Mouse (Mus musculus) hematopoietic stem cell, adult 5-6 weeks (primary cell): ENCODE measurements around the gene Ralgps1. TPM values are rescaled to one million over a fixed set of nuclear protein-coding genes. Genes with fewer than 3 reads are reported as not detected.

Experiments
- ATAC-seq, 2 experiments: fragments of 125-278 bp in 1 of 2; replicated peaks in 1 of 2; 2 replicates each; pipeline ENCODE4 v1.8.0; 2016 to 2017; ENCODE audit warnings: inconsistent platforms in 2 of 2, mild to moderate bottlenecking in 2 of 2, moderate number of reproducible peaks in 2 of 2, low read depth in 1 of 2, moderate TSS enrichment in 1 of 2; ENCODE audit not compliant: low FRiP score in 2 of 2, poor library complexity in 2 of 2, severe bottlenecking in 2 of 2, insufficient read depth in 1 of 2, low TSS enrichment in 1 of 2
- total RNA-seq: library from RNA; stranded (forward); fragments of 172-1452, 232-1000 nt; gene quantifications from 2 replicates; pipeline ENCODE4 v1.2.3, GENCODE M21; 2017

Ralgps1 gene
- total RNA-seq, 1 experiment from 2014 or later = 3.8 TPM

DNA sequence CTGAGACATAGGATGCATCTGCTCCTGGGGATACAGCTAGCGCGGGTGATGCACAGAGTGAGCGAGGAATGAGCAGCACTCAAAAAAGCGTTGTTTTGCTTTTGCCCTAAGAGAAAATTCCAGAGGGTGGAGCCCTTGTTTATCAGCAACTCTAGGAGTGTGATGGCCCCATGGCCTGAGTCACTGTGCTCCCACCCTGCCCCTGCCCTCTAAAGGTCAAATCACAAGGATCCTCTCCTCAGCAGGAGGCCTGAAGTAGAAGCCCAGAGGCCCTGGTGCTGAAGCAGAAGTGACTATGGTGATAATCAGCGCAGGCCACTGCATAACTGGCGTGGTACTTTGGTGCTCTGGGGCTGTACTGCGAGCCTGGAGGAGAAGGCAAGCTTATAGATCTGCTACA, 211.7 kb downstream of the Ralgps1 start:
- ATAC-seq = no peak

DNA sequence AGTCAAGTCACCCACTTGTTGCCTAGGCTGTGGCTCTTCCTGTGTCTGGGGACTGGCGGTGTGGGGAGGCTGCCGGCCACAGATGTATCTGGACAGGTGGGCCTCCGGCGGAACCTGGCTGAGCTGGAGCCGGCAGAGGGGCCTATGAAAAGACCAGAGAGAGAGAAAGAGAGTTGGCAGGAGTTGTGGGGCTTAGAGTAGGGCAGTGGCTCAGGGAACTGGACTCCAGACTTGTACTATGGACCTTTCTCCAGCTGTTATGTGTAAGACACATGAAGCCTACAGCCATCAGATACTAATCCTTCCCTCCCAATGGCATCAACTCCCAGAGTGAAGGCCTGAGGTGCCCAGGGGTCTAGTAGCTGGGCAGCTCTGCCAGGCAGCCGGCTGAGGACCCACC, 212.4 kb downstream of the Ralgps1 start:
- no peak for ATAC-seq

DNA sequence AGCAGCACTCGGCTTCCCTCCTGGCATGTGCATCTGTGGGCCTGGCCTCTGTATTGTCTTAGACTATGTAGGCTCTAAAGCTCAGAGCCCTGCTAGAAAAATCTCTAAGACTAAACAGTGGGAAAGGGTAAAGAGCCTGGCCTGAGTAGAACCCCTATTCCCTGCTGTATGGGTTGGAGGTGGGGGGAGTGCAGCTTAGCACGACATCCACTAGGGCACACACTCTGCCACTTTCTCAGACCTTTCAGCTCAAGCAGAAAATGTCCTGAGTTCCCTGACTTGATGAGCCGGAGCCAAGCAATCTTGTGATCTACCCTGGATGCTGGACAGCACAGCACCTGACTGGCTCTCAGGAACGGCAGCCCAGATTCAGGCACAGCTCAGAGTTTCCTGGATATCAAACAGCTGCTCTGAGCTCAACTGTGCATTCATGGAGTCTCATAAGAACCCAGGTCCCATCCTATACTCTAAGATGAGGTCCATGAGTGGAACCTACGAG, 215.0 kb downstream of the Ralgps1 start:
- no peak for ATAC-seq

DNA sequence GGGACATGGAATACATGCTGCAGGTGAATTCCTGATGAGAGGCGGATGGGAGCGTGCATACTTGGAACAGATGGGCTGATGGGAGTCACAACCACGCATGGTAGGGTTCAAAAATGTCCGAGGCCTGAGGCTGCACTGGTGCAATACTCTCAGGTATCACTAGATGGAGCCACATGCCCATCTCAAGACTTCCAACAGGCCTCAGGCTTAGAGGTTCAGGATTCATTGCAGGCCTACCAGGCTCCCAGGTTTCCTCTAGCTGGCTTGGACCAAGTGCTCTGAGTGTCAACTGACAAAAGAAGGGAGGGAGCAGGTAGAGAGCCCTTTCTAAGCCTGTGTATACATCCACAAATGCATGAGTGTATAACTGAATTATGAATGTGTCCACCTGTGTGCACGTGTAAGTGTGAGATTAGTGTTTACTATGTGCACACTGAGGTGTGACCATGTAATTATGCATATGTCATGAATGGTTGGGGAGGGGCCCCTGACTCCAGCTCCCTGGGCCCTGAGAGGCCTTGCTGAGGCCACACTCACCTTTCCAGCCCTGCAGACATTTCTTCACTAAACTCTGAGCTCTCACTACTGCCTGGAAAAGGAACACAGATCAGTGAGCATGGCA, 216.4 kb downstream of the Ralgps1 start:
- peak; percentile 67 to 74 for ATAC-seq

DNA sequence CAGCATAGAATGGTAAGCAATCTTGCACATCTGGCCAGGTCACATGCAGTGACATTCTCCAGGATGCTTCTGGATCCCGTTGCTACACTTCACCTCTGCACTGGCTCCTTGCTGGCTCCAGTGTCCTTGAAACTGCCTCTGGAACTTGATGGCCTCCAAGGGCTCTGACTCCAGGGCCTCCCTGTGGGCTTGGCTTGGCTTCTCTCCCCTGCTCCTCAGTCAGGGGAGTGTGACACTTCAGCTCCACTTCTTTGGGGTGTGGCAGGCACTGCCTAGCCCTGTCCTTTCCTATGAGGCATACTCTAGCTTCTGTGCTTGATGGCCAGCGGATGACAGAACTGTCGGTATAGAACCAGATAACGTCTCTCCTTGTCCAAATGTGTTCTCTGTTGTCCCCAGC, 224.3 kb downstream of the Ralgps1 start:
- no peak for ATAC-seq

DNA sequence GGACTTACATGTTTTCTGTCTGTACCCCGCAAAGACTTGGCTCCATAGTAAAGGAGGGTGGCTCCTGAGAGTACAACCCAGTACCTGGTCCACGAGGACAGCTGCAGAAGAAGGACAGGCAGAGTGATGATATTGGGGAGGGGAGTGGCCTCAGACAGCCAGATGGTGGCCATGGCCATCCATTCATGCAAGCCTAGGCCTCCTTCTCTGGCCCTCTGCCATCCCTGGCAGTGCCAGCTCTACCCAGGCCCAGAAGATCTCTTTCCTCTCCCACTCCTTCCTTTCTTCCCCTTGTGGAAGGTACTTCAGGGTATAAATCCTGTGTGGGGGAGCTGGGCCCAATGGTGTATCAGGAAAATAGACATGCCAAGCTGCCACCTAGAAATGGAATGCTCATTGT, 228.0 kb downstream of the Ralgps1 start:
- no peak for ATAC-seq

DNA sequence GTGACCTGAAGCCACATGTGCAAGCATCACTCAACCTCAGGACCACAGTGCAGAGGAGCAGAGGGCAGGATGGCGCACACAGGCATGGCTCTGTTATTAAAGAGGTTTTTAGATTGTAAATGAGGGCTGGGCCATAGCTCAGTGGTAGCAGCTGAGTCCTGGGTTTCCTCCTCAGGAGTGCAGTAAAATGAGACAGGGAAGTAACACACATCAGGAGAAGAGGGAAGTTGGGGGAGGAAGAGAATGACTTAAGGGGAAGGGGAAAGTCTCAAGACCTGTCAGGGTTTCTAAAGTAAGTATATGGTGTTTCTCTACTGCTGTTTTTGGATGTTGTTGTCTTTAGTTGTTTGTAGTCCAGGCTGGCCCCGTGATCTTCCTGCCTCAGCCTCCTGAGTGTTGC, 232.8 kb downstream of the Ralgps1 start:
- ATAC-seq = 0 out of 4 replicates have a peak, but pooled peaks of 1 of the 2 experiments have one; percentile 7

DNA sequence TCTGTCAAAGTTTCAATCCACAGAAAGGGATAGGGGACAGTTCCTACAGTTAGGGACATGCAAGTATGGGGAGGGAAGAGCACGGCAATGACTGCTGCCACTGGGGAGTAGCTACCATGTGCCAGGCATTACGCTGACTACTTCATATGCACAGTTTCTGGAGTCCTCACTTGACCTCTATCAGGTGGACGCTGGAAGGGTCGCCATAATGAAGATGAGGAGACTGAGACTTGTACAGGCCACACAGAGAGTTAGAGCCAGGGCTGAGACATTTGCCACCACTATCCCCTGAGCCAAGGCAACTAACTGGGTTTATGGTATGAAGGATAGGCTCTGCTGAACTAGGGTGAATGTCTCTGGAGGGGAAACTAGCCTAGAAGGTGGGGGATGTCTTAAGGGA, 233.6 kb downstream of the Ralgps1 start:
- no peak for ATAC-seq

DNA sequence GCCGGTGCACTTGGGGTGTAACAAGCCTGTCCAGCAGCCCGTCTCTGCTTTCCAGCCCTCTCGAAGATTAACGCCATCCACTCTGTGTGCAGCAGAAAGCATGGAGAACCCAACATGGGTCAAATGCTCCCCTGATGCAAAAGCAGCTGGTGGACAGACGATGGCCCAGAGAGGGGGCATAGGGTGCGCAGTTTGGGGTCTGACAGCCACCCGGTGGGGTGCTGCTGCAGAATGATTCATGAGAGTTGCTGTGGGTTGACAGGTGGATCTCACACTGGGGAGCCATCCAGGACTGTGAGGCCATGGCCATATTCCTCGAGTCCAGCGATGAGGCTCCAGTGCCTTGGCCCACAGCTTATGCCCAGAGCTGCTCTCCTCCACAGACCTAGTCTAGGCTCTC, 234.0 kb downstream of the Ralgps1 start:
- no peak for ATAC-seq

DNA sequence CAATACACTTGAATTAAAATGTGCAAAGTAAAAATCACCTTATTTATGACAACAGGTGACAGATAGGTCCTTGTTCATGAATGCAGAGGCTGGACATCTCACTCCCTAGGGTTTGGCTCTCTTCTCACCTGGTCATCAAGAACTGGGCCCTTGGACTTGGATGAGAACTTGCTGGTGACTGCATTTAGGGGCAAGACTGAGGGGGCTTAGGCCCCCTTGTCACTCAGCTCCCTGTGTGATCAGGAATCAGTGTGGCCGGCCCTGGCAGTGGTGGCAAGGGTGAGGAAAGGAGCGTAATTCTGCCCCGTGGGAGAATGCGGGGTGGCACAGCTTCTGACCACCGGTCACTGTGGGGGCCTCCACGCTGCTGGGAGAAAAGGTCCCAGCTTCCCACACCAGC, 234.9 kb downstream of the Ralgps1 start:
- no peak for ATAC-seq

DNA sequence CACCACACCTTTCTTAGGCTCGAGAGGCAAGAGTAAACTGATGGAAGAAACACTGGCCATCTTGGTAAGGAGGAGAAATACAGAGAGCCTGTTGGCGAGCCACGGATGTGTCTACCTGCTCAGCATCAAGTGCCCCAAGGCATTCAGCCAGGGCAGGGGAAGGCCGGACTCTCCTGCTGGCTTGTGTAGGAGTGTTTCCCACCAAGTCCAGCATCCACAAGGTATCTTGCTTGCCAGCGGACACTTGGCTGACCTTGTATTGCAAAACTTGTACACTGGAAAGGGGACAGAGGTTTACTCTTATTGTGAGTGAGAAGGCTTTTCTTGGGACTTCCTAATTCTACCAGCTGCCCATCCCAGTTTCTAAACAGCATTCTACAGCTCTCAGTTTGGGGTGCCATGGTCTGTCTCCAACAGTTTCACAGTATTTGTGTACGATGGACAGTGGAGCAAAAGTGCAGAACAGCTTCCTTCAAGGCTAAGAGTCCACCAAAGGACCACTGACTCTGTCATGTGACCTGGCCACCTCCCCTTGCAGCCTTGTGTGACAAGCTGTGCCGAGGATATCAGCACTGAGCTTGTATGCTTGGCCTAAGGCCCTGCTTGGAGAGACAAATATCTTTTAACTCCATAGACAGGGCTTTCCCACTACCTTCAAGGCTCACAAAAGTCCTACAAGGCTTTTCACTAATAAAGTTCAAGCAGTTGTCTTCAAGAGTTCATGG, 236.4 kb downstream of the Ralgps1 start:
- no peak for ATAC-seq

DNA sequence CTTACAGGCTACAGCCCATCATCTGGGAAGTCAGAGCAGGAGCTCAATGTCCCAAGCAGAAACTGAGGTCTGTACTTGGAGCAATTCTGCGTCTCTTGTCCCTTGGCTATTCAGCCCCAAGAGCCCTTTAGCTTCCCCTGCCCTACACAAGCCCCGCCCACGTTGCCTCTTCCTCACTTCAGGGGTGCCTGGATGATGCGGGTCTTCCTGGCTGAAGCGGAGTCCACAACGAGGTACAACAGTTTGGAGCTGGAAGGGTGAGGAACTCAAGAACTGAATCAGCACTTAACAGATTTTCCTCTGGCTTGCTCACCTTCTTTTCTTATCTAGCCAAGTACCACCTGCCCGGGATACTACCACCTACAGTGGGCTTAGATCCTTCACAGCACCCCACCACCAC, 239.0 kb downstream of the Ralgps1 start:
- no peak for ATAC-seq

DNA sequence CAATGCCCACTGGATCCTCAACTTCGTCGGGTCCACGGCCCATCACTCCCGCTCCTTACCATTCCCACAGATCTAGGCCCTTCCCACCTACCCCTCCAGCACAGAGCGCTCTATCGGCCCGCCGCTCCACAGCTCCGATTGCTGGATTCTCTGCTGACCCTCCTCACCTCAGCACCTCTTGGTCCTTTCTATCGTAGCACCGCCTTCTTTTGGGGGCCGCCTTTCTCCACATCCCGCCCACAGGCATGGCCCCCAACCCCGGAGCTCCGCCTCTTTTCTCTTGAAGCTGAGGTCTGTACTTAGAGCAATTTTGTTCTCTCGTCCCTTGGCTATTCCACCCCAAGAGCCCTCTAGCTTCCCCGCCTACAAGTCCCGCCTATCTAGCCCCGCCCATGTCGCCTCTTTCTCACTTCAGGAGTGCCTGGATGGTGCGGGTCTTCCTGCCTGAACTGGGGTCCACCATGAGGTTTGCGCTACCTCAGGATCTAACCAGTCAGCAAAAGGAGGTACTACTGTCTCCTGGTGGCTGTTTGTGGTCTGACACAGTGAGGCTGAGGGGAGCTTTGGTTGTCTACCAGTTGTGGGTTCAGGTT, 239.7 kb downstream of the Ralgps1 start, which contains the start of gene Garnl3:
TSS of gene Garnl3 (minus strand) at position 155 of the 593 bp plus-strand sequence.
- ATAC-seq = peak; percentile 4 to 15; a peak in 3 of 4 replicates

DNA sequence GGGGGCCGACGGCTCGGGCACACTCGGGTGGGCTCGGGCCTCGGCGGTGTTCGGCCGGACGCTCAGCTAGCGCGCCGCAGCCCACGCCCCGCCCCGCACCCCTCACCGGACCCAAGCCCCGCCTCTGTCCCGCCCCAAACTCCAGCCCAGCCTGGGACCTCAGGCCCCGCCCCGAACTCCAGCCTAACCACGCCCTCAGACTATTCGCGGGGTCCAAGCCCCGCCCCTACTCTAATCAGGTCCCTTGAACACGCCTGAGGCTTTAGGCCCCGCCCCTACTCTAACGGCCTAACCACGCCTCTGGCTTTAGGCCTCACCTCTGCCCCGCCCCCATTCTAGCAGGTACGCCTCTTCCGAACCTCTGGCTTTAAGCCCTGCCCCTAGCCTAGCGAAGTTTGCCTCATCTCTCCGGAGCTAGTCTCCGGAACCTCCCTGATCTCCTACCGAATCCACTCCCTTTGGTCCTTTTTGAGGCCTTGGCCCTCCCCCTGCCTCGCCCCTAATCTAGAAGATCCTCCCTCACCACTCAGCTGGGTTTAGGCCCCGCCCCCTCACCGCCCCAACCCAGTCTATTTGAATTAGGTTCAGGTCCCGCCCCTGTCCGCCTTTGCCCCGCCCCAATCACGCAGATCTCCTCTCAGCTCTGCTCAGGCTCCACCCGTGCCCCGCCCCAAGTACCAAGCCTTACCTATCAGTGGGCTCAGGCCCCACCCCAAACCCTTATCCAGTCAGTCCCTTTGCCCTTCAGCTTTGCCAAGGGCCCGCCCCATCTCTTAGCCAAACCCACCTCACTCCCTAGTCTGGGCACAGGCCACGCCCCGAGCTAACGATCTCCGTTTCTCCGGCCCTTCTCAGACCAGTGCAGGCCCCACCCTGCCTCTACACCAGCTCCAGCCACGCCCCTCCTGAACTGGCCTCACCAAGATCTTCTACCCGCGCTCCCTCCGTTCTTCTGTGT, 240.5 kb downstream of the Ralgps1 start:
- ATAC-seq = peak; percentile 67 to 82

DNA sequence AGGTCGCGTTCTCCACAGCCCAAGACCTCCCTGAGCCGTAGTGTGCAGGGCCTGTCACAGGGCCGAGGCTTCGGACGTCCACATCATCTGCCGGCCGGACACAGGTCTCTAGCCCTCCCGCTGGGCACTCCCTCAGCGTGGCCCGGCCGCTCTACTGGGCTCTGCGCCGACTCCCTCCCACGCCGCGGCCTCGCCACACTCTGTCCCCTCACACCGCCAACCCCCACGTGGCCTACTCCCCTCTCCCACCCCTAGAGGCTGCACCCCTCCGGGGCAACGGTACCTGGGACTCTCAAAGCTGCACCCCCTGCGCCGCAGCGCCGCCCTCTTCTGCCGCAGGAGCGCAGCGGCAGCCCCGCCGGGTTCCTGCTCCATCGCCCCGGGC, 241.2 kb downstream of the Ralgps1 start:
- no peak for ATAC-seq

DNA sequence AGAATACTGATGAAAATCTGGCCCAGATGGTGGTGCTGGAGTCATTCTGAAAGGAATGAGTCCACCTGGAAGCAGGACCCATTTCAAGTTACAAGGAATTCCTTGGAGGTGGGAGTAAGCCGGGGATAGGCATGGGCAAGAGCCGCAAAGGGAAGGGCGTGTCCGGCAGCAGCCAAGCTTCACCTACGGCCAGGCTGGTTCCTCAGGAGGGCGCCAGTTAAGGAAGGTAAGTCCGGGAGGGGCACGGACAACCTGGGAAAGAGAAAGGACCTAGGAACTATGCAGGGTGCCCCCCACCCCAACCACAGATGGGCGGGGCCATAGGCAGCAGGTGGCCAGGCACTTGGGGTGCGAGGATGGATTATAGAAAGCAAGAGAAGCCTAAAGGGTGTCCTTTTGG, 241.6 kb downstream of the Ralgps1 start:
- no peak for ATAC-seq

DNA sequence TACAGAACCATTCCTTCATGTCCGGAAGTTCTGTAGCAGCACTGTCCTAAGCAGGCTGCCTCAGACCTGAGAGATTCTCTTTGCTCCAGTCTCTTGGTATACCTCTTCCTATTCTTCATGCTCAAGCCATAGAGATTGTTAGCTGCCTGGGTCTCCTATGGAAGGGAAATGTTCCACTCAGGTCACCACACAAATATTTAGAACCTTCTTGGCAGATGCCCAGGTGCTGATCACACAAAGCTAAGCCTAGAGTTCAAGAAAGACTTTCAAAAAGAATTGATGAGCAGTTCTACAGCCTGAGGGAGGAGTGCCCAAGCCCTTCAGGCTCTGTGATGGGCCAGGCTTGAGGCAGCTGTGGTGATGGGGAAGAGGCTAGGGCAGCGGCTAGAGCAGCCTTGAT, 242.3 kb downstream of the Ralgps1 start:
- no peak for ATAC-seq
